Mouse (Mus musculus): ENCODE measurements around the gene Cldn18. TPM values are rescaled to one million over a fixed set of nuclear protein-coding genes. Genes with fewer than 3 reads are reported as not detected.

Cldn18 gene
- total and polyA plus RNA-seq, 3 experiments = not detected

GRCm38 (mm10) chr9:99694961-99695360, 22.1 kb downstream of the Cldn18 start:
- no peaks in the 10 kb centered on the region for H3K9me3 ChIP-seq (replicated peaks; ENCODE audit: insufficient read depth, low read length)
- no peak for DNase-seq (ENCODE audit: low read depth, low spot score)
- no peaks in the 10 kb centered on the region for H3K36me3 ChIP-seq (ENCODE audit: control insufficient read depth in 1 of 2, insufficient read depth in 2 of 2, low read length in 2 of 2)
- H3K27ac ChIP-seq (ENCODE audit: control insufficient read depth, low read depth, low read length) = no peak overlapping the region
- H3K27me3 ChIP-seq (ENCODE audit: control insufficient read depth in 1 of 2, insufficient read depth in 2 of 2, low read length in 2 of 2) = no peaks in the 10 kb centered on the region
- TF ChIP-seq BHLHE40 (IDR thresholded peaks at IDR 0.05; ENCODE audit: borderline replicate concordance, low read depth, low read length) = no peak
- TF ChIP-seq USF1 (IDR thresholded peaks at IDR 0.05; ENCODE audit: low read depth, low read length) = no peak
- TF ChIP-seq POLR2A (IDR thresholded peaks at IDR 0.05; ENCODE audit: control insufficient read depth in 1 of 2, insufficient read depth in 1 of 2, low read depth in 1 of 2, low read length in 2 of 2, poor library complexity in 1 of 2) = no peak
- no peak for TF ChIP-seq RCOR1 (IDR thresholded peaks at IDR 0.05; ENCODE audit: low read depth, low read length)
- TF ChIP-seq TBP (IDR thresholded peaks at IDR 0.05; ENCODE audit: low read depth, low read length) = no peak
- TF ChIP-seq ZMIZ1 (IDR thresholded peaks at IDR 0.05; ENCODE audit: low read depth, low read length) = no peak
- no peak for TF ChIP-seq MAX (IDR thresholded peaks at IDR 0.05; ENCODE audit: low read length)
- no peak for TF ChIP-seq POLR2AphosphoS2 (IDR thresholded peaks at IDR 0.05; ENCODE audit: low read length)
- TF ChIP-seq SIN3A (IDR thresholded peaks at IDR 0.05; ENCODE audit: low read length) = no peak
- no peak for TF ChIP-seq E2F4 (IDR thresholded peaks at IDR 0.05; ENCODE audit: borderline replicate concordance, low read depth, low read length)
- H3K9ac ChIP-seq (ENCODE audit: control insufficient read depth, low read depth, low read length, poor library complexity, severe bottlenecking) = no peak overlapping the region
- H3K4me3 ChIP-seq (ENCODE audit: control insufficient read depth in 1 of 2, insufficient read depth in 1 of 2, low read depth in 2 of 2, low read length in 2 of 2) = no peak overlapping the region
- no peaks in the 10 kb centered on the region for H3K4me1 ChIP-seq (ENCODE audit: control insufficient read depth in 1 of 2, insufficient read depth in 2 of 2, low read length in 2 of 2)
- H3K79me2 ChIP-seq (ENCODE audit: control insufficient read depth, insufficient read depth, low read length, poor library complexity) = no peaks in the 10 kb centered on the region

DNA sequence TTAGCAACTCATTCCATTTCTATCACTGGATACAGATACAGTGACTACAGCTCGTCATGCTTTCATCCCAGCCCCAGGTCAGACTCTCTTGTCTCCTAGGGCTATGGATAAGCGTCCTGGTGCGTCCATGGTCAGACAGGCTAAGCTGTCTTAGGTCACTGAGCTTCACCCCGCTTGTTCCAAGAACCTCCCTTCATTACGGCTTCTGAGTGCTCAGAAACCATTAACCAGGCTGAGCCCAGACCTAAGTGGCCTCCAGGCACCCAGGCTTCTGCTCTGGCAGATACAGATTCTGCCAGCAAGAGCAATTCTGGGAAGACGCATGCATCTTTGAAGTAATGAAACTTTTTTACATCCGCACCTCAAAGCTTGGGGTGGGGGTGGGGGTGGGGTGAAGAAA, 26.7 kb downstream of the Cldn18 start:
- no peaks in the 10 kb centered on the region for H3K79me2 ChIP-seq (ENCODE audit: control insufficient read depth, insufficient read depth, low read length, poor library complexity)
- no peak overlapping the region for H3K27ac ChIP-seq (ENCODE audit: control insufficient read depth, low read depth, low read length)
- TF ChIP-seq MAFK (IDR thresholded peaks at IDR 0.05; ENCODE audit: borderline replicate concordance, low read depth, low read length) = no peak
- TF ChIP-seq GABPA (IDR thresholded peaks at IDR 0.05; ENCODE audit: low read depth, low read length) = no peak
- no peak for TF ChIP-seq RCOR1 (IDR thresholded peaks at IDR 0.05; ENCODE audit: low read depth, low read length)
- no peak for TF ChIP-seq MAX (IDR thresholded peaks at IDR 0.05; ENCODE audit: low read length)
- TF ChIP-seq POLR2AphosphoS2 (IDR thresholded peaks at IDR 0.05; ENCODE audit: low read length) = no peak
- no peak for TF ChIP-seq KAT2A (conservative IDR thresholded peaks at IDR 0.05; ENCODE audit: low read depth, low read length)
- H3K9me3 ChIP-seq (replicated peaks; ENCODE audit: insufficient read depth, low read length) = no peaks in the 10 kb centered on the region
- no peak overlapping the region for H3K4me3 ChIP-seq (ENCODE audit: control insufficient read depth in 1 of 2, insufficient read depth in 1 of 2, low read depth in 2 of 2, low read length in 2 of 2)
- DNase-seq (ENCODE audit: low read depth, low spot score) = no peak
- no peak overlapping the region for H3K9ac ChIP-seq (ENCODE audit: control insufficient read depth, low read depth, low read length, poor library complexity, severe bottlenecking)
- H3K4me1 ChIP-seq (ENCODE audit: control insufficient read depth in 1 of 2, insufficient read depth in 2 of 2, low read length in 2 of 2) = no peaks in the 10 kb centered on the region
- H3K27me3 ChIP-seq (ENCODE audit: control insufficient read depth in 1 of 2, insufficient read depth in 2 of 2, low read length in 2 of 2) = no peaks in the 10 kb centered on the region; a peak in 1 of 4 replicates
- H3K36me3 ChIP-seq (ENCODE audit: control insufficient read depth in 1 of 2, insufficient read depth in 2 of 2, low read length in 2 of 2) = no peaks in the 10 kb centered on the region

GRCm38 (mm10) chr9:99689796-99690195, 27.3 kb downstream of the Cldn18 start:
- H3K9me3 ChIP-seq (replicated peaks; ENCODE audit: insufficient read depth, low read length) = no peaks in the 10 kb centered on the region
- no peaks in the 10 kb centered on the region for H3K4me1 ChIP-seq (ENCODE audit: control insufficient read depth in 1 of 2, insufficient read depth in 2 of 2, low read length in 2 of 2)
- H3K27me3 ChIP-seq (ENCODE audit: control insufficient read depth in 1 of 2, insufficient read depth in 2 of 2, low read length in 2 of 2) = no peaks in the 10 kb centered on the region; a peak in 1 of 4 replicates
- H3K9ac ChIP-seq (ENCODE audit: control insufficient read depth, low read depth, low read length, poor library complexity, severe bottlenecking) = no peak overlapping the region
- H3K27ac ChIP-seq (ENCODE audit: control insufficient read depth, low read depth, low read length) = no peak overlapping the region
- H3K79me2 ChIP-seq (ENCODE audit: control insufficient read depth, insufficient read depth, low read length, poor library complexity) = no peaks in the 10 kb centered on the region
- H3K4me3 ChIP-seq (ENCODE audit: control insufficient read depth in 1 of 2, insufficient read depth in 1 of 2, low read depth in 2 of 2, low read length in 2 of 2) = no peak overlapping the region
- DNase-seq (ENCODE audit: low read depth, low spot score) = no peak
- no peaks in the 10 kb centered on the region for H3K36me3 ChIP-seq (ENCODE audit: control insufficient read depth in 1 of 2, insufficient read depth in 2 of 2, low read length in 2 of 2)
- TF ChIP-seq ZC3H11A (IDR thresholded peaks at IDR 0.05; ENCODE audit: low read depth, low read length) (no peak), ETS1 (IDR thresholded peaks at IDR 0.05; ENCODE audit: low read depth, low read length) (no peak), MYC (IDR thresholded peaks at IDR 0.05; ENCODE audit: low read depth, low read length) (no peak), MAX (IDR thresholded peaks at IDR 0.05; ENCODE audit: low read length) (no peak), UBTF (IDR thresholded peaks at IDR 0.05; ENCODE audit: borderline replicate concordance, insufficient read depth, low read depth, low read length) (no peak), ZMIZ1 (IDR thresholded peaks at IDR 0.05; ENCODE audit: low read depth, low read length) (no peak), CHD2 (IDR thresholded peaks at IDR 0.05; ENCODE audit: low read length) (no peak), MAZ (IDR thresholded peaks at IDR 0.05; ENCODE audit: low read depth, low read length) (no peak), ELF1 (IDR thresholded peaks at IDR 0.05; ENCODE audit: low read depth, low read length) (no peak), MYB (IDR thresholded peaks at IDR 0.05; ENCODE audit: low read depth, low read length) (no peak), USF1 (IDR thresholded peaks at IDR 0.05; ENCODE audit: low read depth, low read length) (no peak), HCFC1 (IDR thresholded peaks at IDR 0.05; ENCODE audit: low read depth, low read length) (no peak), JUND (IDR thresholded peaks at IDR 0.05; ENCODE audit: low read depth, low read length) (no peak), POLR2A (IDR thresholded peaks at IDR 0.05; ENCODE audit: control insufficient read depth in 1 of 2, insufficient read depth in 1 of 2, low read depth in 1 of 2, low read length in 2 of 2, poor library complexity in 1 of 2) (no peak), TAL1 (IDR thresholded peaks at IDR 0.05; ENCODE audit: low read length) (no peak), POLR2AphosphoS5 (IDR thresholded peaks at IDR 0.05; ENCODE audit: borderline replicate concordance, low read depth, low read length) (no peak), EP300 (IDR thresholded peaks at IDR 0.05; ENCODE audit: low read depth in 1 of 2, low read length in 2 of 2) (no peak)
